Mouse (Mus musculus) inflammation-experienced regulatory T-cells, adult 6 months (primary cell): Measurements from ENCODE around the gene Rnf130. TPM values are rescaled to one million over a fixed set of nuclear protein-coding genes. Genes with fewer than 3 reads are reported as not detected.
"Not testable (repeated sequence)": the region's sequence is repeated elsewhere in the genome, so short reads cannot be mapped to it uniquely, and the experiment has no call there.

ENCODE experiments used
- ATAC-seq: one replicate; pipeline ENCODE4 v1.8.0; 2017
- polyA plus RNA-seq, 3 experiments: library from polyadenylated mRNA; unstranded; fragments of 100-300 nt; shearing (Covaris generic); gene quantifications; one replicate each; pipeline ENCODE4 v1.2.1; 2017

The Rnf130 gene
- polyA plus RNA-seq, 3 experiments from 2014 or later: 1.1 to 4.2 (median 3.5) TPM

DNA sequence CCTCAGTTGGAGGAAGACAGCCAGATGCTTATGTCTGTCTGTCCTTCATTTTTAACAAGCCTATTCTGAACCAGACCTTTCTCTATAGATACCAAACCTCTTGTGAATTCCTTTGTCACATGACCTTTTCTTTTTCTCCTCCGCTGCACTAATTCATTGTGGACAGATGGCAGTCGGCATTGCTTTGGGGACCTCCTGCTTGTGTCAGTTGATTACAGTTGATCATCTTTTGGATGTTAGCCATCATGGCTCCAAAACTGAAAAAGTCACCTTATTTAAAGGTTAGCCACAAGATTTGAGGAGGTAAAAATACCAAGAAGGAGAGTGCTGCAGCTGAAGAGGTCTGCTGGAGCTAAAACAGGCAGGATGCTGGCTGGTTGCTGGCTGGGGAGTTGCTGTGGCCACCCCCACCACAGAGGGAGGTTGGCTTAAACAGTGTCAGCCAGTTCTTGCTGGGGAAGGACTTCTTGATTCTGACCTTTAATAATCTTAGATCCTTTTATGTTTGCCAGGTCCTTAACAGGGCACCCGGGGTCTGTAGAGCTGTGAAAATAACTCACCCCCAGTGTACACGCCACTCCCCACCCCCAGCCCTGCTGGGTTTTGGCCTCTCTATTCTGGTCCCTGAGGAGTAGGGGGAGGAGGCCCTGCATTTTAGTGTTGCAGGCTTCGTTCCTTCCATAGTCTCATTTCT, 66.0 kb downstream of the Rnf130 start:
- ATAC-seq: no peak

DNA sequence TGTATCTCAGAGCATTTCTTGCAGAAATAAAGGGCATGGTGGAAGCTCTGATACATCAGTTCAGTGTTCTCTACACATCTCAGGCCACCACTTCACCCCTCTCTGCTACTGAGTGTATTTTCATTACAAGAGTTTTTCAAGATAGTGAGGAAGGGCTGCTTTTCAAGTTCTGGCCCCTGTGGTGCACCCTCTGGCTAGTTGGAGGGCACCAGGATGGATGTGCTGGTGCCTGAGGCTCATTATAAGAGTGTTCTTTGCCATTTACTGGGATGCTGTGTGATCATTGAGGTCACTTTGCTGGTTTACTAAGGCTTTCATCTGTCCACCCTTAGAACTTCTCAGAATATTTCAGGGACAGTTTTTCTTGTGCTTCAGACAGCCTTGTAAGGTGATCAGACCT, 66.5 kb downstream of the Rnf130 start:
- no peak for ATAC-seq

GRCm38 (mm10) chr11:50095661-50096060, 70.5 kb downstream of the Rnf130 start:
- no peak for ATAC-seq

GRCm38 (mm10) chr11:50097091-50097490, 71.9 kb downstream of the Rnf130 start:
- no peak for ATAC-seq

- no peak for ATAC-seq
Observed at GRCm38 (mm10) chr11:50098961-50099481, 73.9 kb downstream of the Rnf130 start.

DNA sequence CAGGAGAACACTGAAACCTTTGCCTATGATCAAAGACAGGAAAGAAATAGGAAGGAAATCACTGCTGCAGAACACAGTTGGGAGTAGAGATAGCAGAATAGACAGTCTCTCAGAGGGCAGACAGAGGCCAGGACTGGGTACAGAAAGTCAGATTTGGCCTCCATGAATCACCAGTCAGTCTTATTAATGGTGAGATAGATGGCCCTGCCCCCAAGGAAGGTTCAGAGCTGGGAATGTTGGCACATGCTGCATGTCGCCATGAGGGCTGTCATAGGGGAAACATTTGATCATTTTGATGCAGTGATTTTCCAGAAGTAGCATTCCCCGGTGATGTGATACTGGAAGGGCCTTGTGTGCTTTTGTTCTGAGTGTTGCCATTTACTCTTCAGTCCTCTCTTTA, 74.5 kb downstream of the Rnf130 start:
- no peak for ATAC-seq

DNA sequence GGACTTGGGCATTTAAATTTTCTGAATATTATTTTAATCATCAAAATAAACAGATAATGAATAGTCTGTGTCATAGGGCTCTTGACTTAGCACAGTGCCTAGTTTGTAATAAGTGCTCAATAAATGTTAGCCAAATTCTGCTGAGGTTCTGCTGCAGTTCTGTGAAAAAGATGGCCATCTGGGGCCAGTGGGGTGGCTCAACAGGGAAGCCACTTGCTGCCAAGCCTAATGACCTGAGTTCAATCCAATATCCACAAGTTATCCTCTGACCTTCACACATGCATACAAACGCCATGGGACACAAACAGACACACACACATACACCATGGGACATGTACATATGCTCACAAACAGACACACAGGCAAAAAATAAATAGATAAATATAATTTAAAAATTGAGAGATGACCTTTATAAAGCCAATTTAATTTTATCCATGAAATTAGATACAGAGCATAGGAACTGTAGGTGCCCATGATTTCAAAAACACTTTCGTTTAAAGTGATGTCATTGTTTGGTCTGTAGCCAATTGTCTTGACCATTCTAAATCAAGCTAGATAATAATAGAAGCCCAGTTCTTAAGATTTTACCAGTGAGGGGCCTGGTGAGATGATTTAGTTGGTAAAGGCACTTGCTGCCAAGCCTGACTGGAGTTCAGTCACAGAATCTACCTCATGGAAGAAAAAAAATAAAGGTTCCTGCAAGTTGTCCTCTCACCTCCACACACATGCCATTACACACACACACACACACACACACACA, 75.6 kb downstream of the Rnf130 start:
- no peak for ATAC-seq

DNA sequence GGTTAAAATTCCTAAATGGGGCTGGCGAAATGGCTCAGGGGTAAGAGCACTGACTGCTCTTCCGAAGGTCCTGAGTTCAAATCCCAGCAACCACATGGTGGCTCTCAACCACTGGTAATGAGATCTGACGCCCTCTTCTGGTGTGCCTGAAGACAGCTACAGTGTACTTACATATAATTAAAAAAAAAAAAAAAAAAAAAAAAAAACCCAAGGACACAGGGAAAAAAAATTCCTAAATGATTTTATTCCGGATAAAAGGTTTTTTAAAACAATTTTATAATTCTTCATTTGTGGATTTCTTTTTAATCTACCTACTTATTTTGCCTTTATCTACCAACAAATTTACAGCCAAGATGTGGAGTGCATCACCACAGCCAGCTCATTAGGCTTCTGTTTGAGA, 76.8 kb downstream of the Rnf130 start:
- ATAC-seq: not testable (repeated sequence)

GRCm38 (mm10) chr11:50104016-50104415, 78.9 kb downstream of the Rnf130 start:
- ATAC-seq: no peak

DNA sequence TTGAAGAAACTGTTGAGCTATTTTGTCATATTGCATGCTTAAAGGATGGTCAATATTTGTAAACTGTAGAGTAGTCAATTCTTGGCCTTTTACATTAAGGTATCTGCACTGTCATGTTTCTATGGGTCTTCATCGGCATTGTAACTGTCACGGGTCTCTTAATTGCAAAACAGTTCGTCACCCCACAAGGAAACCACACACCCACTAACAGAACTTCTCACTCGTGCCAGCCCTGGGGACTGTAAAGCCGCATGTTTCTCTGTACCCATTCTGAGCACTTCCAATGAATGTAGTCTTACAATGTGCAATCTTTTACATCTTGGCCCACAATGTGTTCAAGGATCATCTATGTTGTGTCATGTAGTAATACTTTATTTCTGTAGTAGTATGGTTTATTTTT, 80.1 kb downstream of the Rnf130 start:
- ATAC-seq: no peak

- no peak for ATAC-seq
Observed at GRCm38 (mm10) chr11:50106024-50106423, 80.9 kb downstream of the Rnf130 start.

DNA sequence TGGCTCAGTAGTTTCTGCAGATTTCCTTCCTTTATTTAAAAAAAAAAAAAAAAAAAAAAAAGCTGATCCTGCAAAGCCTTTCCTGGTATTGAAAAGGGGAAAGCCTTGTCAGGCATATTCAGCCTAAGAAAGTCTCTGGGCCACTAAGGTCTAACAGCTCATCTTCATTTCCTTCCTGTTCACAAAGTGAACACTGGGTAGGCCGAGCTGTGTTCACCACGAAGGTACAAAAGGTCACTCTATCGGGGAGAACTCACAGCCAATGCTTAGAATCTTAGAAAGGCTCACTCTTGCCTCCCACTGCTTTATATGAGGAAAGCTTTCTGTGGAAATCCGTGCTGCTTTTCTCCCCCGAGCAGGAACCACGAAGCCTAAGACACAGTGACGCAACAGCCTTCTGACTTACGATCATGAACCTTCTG, 83.7 kb downstream of the Rnf130 start:
- no peak for ATAC-seq

- ATAC-seq: peak; percentile 72
Observed at GRCm38 (mm10) chr11:50114329-50114728, 89.2 kb downstream of the Rnf130 start.

DNA sequence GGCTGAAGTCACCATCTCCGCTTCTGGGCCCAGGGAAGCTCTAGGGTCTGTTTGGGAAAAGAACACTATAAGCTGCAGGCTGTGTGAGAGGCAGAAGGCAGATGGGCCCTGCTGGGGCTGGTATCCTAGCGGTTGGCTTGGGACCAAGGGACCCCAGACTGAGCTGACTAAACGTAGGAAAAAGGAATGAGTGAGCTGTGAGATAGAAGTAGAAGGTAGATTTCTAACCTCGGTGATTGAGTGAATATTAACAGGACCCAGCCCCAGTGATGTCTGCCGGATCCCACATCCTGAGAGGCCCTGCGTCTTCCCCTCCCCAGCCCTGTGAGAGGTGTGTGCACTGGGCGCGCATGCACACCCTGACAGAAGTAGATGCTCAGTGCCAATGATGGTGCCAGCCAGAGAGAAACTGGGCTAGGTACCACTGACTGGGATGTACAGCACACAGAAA, 97.5 kb downstream of the Rnf130 start:
- ATAC-seq: no peak

GRCm38 (mm10) chr11:50127781-50128180, 102.6 kb downstream of the Rnf130 start:
- ATAC-seq: no peak

- peak; percentile 86 for ATAC-seq
Observed at GRCm38 (mm10) chr11:50130811-50131766, 105.9 kb downstream of the Rnf130 start, which contains the start of gene Tbc1d9b. Tbc1d9b (plus strand) TSS chr11:50131396.

- ATAC-seq: no peak
Observed at GRCm38 (mm10) chr11:50131801-50132201, 106.7 kb downstream of the Rnf130 start.

DNA sequence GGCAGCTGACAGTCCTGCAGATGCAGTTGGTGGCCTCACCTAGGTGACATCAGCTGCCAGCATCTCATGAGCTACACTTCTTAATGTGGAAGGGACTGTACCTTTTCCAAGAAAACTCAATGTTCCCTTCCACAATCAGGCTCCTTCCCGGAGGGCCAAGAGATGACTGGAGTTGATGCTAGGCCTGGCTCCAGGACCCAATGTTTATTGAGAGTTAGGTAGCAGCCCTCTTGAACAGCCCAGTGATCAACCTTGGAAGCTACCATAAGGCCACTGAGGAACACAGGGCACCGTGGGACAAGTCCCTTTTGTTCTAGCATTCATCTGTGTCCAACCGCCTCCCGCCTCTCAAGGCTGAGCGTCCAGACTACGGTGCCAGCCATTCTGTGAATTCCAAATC, 107.1 kb downstream of the Rnf130 start:
- ATAC-seq: no peak

DNA sequence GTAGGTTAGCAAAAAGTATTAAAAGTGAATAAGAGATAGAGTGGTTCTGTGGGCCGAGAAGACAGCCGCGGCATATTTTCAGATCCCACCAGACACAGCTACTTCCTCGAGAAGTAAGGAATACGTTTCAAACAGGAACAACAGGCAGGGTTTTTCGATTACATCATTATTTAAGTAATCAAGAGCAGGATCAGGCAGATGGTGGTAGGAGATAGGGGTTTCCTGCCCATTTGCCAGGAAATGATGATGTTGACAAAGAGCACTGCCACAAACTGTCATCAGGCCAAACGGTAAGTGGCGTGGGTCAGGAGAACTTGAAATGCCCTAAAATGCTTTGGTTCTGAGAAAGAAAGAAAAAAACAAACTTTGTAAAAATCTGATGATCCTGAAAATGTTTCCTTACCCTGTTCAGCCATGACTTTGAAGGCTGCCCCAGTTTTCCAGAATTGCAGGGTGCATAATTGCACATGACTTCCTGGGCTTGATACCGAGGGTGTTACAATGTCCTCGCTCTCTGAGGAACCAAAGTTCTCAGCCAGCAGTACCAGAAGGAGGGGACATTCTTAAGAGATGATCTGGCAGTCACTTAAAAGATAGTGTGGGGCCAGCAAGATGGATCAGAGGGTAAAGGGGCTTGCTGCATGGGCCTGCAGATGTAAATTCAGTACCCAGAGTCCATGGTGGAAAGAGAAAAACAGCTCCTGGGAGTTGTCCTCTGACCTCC, 109.2 kb downstream of the Rnf130 start:
- no peak for ATAC-seq

GRCm38 (mm10) chr11:50138206-50138822, 113.2 kb downstream of the Rnf130 start:
- ATAC-seq: no peak

DNA sequence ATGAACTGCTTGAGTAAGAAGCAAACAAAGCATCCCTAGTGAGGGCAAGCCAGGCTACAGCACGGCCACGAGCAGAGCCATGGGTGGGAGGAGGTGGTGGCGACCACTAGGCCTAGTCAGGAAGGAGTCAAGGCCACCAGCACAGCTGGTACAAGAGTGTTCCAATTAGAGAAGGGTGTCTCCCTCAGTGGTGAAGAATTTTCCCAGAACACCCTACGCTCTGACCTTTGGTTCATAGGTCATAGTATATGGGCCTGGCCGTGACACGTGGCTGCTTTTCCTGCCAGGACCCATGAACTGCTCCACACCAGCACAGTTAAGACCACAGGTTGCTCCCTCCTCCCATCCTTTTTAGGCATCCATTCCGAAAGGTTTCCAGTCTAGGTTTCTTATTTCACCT, 114.4 kb downstream of the Rnf130 start:
- no peak for ATAC-seq
